ENCODE assay signal across 31 mouse cellular contexts in the genomic region with DNA sequence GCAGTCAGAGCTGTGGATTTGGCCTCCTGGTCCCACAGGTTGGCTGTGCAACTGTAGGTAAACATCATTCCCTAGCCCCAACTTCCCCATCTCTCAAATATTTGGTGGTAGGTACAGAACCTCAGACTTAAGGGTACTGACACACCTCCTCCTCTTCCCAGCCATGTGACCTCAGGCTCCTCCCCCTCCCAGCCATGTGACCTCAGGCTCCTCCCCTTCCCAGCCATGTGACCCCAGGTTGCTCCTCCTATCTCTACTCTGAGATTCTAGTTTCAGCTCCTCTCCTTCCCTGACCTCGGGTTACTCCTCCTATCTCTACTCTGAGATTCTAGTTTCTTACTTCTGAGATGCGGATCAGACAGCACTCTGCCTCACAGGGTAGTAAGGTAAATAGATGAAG.
DNase-seq lines count a peak whose midpoint lies in the region; ATAC-seq and TF ChIP-seq lines count a peak whose summit lies in the region.
"Had no signal": no experiment of that assay in that cellular context is flagged by ENCODE, and none has a peak within 500 bp of the region (broad histone marks: within the 10 kb centered on the region; RNA-seq: fewer than 3 reads in every experiment).

No protein-coding gene starts in this region.

- H3K27me3 ChIP-seq in kidney, embryonic 15.5 days = no peaks in the 10 kb centered on the region
- peaks cover 9 to 18% of the 10 kb centered on the region in 2 experiments; a peak in 3 of 4 replicates for H3K27me3 ChIP-seq in MEL (ENCODE audit: control insufficient read depth in 1 of 2, insufficient read depth in 2 of 2, low read length in 2 of 2)
- no peaks in the 10 kb centered on the region for H3K27me3 ChIP-seq in hindbrain, embryonic 13.5 days
- H3K27me3 ChIP-seq: embryonic facial prominence, embryonic 13.5 days; forebrain, embryonic 15.5 days; heart, embryonic 12.5 days; liver, embryonic 15.5 days; megakaryocyte, embryonic 14.5 days; midbrain, embryonic 13.5 days; neural tube, embryonic 15.5 days; stomach, embryonic 15.5 days had no signal

- H3K9me3 ChIP-seq in kidney, embryonic 15.5 days (replicated peaks) = no peaks in the 10 kb centered on the region
- H3K9me3 ChIP-seq in MEL (replicated peaks; ENCODE audit: insufficient read depth, low read length) = no peaks in the 10 kb centered on the region
- H3K9me3 ChIP-seq in hindbrain, embryonic 13.5 days = no peaks in the 10 kb centered on the region
- H3K9me3 ChIP-seq: embryonic facial prominence, embryonic 13.5 days; forebrain, embryonic 10.5 days; forebrain, embryonic 15.5 days; heart, embryonic 12.5 days; liver, embryonic 15.5 days; megakaryocyte, embryonic 14.5 days; midbrain, embryonic 13.5 days; neural tube, embryonic 15.5 days; stomach, embryonic 15.5 days had no signal

- no peak for TF ChIP-seq RAD21 in MEL (IDR thresholded peaks at IDR 0.05; ENCODE audit: low read depth, low read length)

- intact Hi-C loops in left cerebral cortex, postnatal 25 days (cut with DNase I) = no loop called here

- H3K4me3 ChIP-seq in kidney, embryonic 15.5 days (replicated peaks) = no peak overlapping the region
- no peak overlapping the region for H3K4me3 ChIP-seq in MEL (ENCODE audit: control insufficient read depth in 1 of 2, insufficient read depth in 1 of 2, low read depth in 2 of 2, low read length in 2 of 2)
- H3K4me3 ChIP-seq in hindbrain, embryonic 13.5 days = no peak overlapping the region
- H3K4me3 ChIP-seq: embryonic facial prominence, embryonic 13.5 days; forebrain, embryonic 10.5 days; forebrain, embryonic 15.5 days; heart, embryonic 12.5 days; layer of hippocampus, adult 2 months; liver, embryonic 15.5 days; megakaryocyte, embryonic 14.5 days; midbrain, embryonic 13.5 days; neural tube, embryonic 15.5 days; stomach, embryonic 15.5 days had no signal

- 70% methylated on average over 2 of the region's 2 CpGs for WGBS in kidney, embryonic 15.5 days
- WGBS in hindbrain, embryonic 13.5 days = 84% methylated on average over 2 of the region's 2 CpGs

- H3K4me1 ChIP-seq in kidney, embryonic 15.5 days = 0 out of 2 replicates have a peak, but pooled peaks cover 3% of the 10 kb centered on the region
- no peaks in the 10 kb centered on the region for H3K4me1 ChIP-seq in MEL (ENCODE audit: control insufficient read depth in 1 of 2, insufficient read depth in 2 of 2, low read length in 2 of 2)
- peaks cover 28% of the 10 kb centered on the region for H3K4me1 ChIP-seq in hindbrain, embryonic 13.5 days (replicated peaks)
- H3K4me1 ChIP-seq: liver, embryonic 15.5 days; megakaryocyte, embryonic 14.5 days; stomach, embryonic 15.5 days had no signal

- H3K9ac ChIP-seq in kidney, embryonic 15.5 days = no peak overlapping the region
- no peak overlapping the region for H3K9ac ChIP-seq in MEL (ENCODE audit: control insufficient read depth, low read depth, low read length, poor library complexity, severe bottlenecking)
- H3K9ac ChIP-seq in hindbrain, embryonic 13.5 days = no peak overlapping the region
- H3K9ac ChIP-seq: embryonic facial prominence, embryonic 13.5 days; forebrain, embryonic 15.5 days; heart, embryonic 12.5 days; hindbrain, embryonic 14.5 days; liver, embryonic 15.5 days; lung, embryonic 14.5 days; midbrain, embryonic 13.5 days; neural tube, embryonic 15.5 days; stomach, embryonic 15.5 days had no signal

- TF ChIP-seq POLR2A in MEL (IDR thresholded peaks at IDR 0.05; ENCODE audit: control insufficient read depth in 1 of 2, insufficient read depth in 1 of 2, low read depth in 1 of 2, low read length in 2 of 2, poor library complexity in 1 of 2) = no peak

- no peak overlapping the region for H3K27ac ChIP-seq in kidney, embryonic 15.5 days
- no peak overlapping the region for H3K27ac ChIP-seq in MEL (ENCODE audit: control insufficient read depth, low read depth, low read length)
- no peak overlapping the region for H3K27ac ChIP-seq in hindbrain, embryonic 13.5 days
- H3K27ac ChIP-seq: embryonic facial prominence, embryonic 13.5 days; forebrain, embryonic 10.5 days; forebrain, embryonic 15.5 days; hindbrain, embryonic 14.5 days; layer of hippocampus, adult 2 months; liver, embryonic 15.5 days; midbrain, embryonic 13.5 days; neural tube, embryonic 15.5 days; stomach, embryonic 15.5 days had no signal

- H3K36me3 ChIP-seq in kidney, embryonic 15.5 days = no peaks in the 10 kb centered on the region
- H3K36me3 ChIP-seq in MEL (ENCODE audit: control insufficient read depth in 1 of 2, insufficient read depth in 2 of 2, low read length in 2 of 2) = no peaks in the 10 kb centered on the region
- no peaks in the 10 kb centered on the region for H3K36me3 ChIP-seq in hindbrain, embryonic 13.5 days
- H3K36me3 ChIP-seq: embryonic facial prominence, embryonic 13.5 days; forebrain, embryonic 10.5 days; forebrain, embryonic 15.5 days; heart, embryonic 12.5 days; liver, embryonic 15.5 days; midbrain, embryonic 13.5 days; neural tube, embryonic 15.5 days; stomach, embryonic 15.5 days had no signal

- no peak for DNase-seq in kidney, postnatal 4 days
- DNase-seq in A20 (ENCODE audit: low read depth, low spot score) = peak; percentile 13
- DNase-seq in MEL (ENCODE audit: low read depth, low spot score) = peak; percentile 14
- no peak for DNase-seq in left cerebral cortex, postnatal 25 days (ENCODE audit: low spot score in 2 of 2)
- DNase-seq: adrenal gland, postnatal 14 days; cerebellum, adult 11-12 months; cerebellum, postnatal 10 days; gastrocnemius, postnatal 36 days; heart, adult 18-20 months; heart, postnatal 4 days; kidney, adult 18-20 months; kidney, postnatal 25 days; left cerebral cortex, postnatal 4 days; right cerebral cortex, postnatal 25 days; thymus, postnatal 4 days had no signal

- no peak overlapping the region for H3K4me2 ChIP-seq in kidney, embryonic 15.5 days
- no peak overlapping the region for H3K4me2 ChIP-seq in hindbrain, embryonic 13.5 days
- H3K4me2 ChIP-seq: embryonic facial prominence, embryonic 13.5 days; forebrain, embryonic 15.5 days; heart, embryonic 12.5 days; hindbrain, embryonic 14.5 days; liver, embryonic 15.5 days; lung, embryonic 14.5 days; midbrain, embryonic 13.5 days; neural tube, embryonic 15.5 days; stomach, embryonic 15.5 days had no signal

- H3K79me2 ChIP-seq in MEL (ENCODE audit: control insufficient read depth, insufficient read depth, low read length, poor library complexity) = no peaks in the 10 kb centered on the region

- no peak for TF ChIP-seq EP300 in MEL (IDR thresholded peaks at IDR 0.05; ENCODE audit: low read depth in 1 of 2, low read length in 2 of 2)

- TF ChIP-seq CTCF in MEL (IDR thresholded peaks at IDR 0.05 in 2 of 3, conservative IDR thresholded peaks at IDR 0.05 in 1 of 3; ENCODE audit: control insufficient read depth in 1 of 3, insufficient read depth in 1 of 3, low read depth in 2 of 3, low read length in 3 of 3, poor library complexity in 1 of 3, severe bottlenecking in 1 of 3) = no peak

- 0 out of 2 replicates have a peak, but pooled peaks have one; percentile 9 for ATAC-seq in kidney, embryonic 15.5 days (replicated peaks; ENCODE audit: low FRiP score)
- ATAC-seq in megakaryocyte progenitor cell, adult 5-6 weeks (replicated peaks; ENCODE audit: poor library complexity) = 0 out of 2 replicates have a peak, but pooled peaks have one; percentile 23
- ATAC-seq in hindbrain, embryonic 13.5 days (ENCODE audit: low FRiP score) = no peak
- ATAC-seq: CD4-positive, CD25-positive, alpha-beta regulatory T cell, adult 4 months; forebrain, embryonic 15.5 days; midbrain, embryonic 13.5 days had no signal

TF ChIP-seq in MEL, 35 proteins besides CTCF, POLR2A, EP300 and RAD21:
- TF ChIP-seq USF1 (IDR thresholded peaks at IDR 0.05; ENCODE audit: low read depth, low read length) (peak; percentile 79), USF2 (IDR thresholded peaks at IDR 0.05; ENCODE audit: borderline replicate concordance in 1 of 2, insufficient read depth in 1 of 2, low read depth in 1 of 2, low read length in 2 of 2) (peak in 1 of 2 experiments; percentile 44; a peak in 1 of 4 replicates), ZNF384 (IDR thresholded peaks at IDR 0.05; ENCODE audit: low read depth, low read length) (no peak), POLR2AphosphoS5 (IDR thresholded peaks at IDR 0.05; ENCODE audit: borderline replicate concordance, low read depth, low read length) (no peak), E2F4 (IDR thresholded peaks at IDR 0.05; ENCODE audit: borderline replicate concordance, low read depth, low read length) (no peak), MAX (IDR thresholded peaks at IDR 0.05; ENCODE audit: low read length) (peak; percentile 44; the same call in 1 of the 2 replicates)

Comparison
In these comparisons a context has a peak if more than half of its experiments do, and no peak if none do; other contexts are left out.
1. DNase-seq: peak in A20 (single experiment) and MEL (single experiment); none in kidney, postnatal 4 days (0 of 2) and left cerebral cortex, postnatal 25 days (0 of 2).